Mouse (Mus musculus) activated CD4-positive, CD25-positive, alpha-beta regulatory T cell, adult 4 months (primary cell): Measurements from ENCODE around the gene Bud13. TPM values are rescaled to one million over a fixed set of nuclear protein-coding genes. Genes with fewer than 3 reads are reported as not detected.

Experiments
- ATAC-seq: one replicate; pipeline ENCODE4 v1.8.0; 2017
- polyA plus RNA-seq, 2 experiments: library from polyadenylated mRNA; unstranded; fragments of 100-300 nt; shearing (Covaris generic); gene quantifications; one replicate each; pipeline ENCODE4 v1.2.1; 2017

Gene Bud13
- polyA plus RNA-seq, 2 experiments from 2014 or later, result 15.7 to 16.6 TPM

DNA sequence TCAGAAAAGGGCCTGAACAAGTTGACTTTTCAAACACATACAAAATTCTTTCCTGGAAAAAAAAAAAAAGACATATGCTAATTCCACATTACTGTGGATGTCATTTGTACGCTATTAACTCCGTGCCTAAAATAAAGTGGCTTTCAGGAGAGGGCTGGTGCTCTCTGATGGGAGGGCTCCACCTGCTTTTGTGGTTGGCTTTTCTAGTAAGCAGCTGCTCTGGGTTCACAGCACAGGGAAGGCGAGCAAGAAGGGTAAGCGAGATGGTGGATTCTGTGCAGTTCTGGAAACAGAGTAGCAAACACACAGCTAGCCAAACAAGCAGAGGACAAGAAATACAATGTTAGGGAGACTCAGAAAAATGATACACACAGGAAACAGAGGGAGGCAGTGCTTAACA, 55.6 kb downstream of the Bud13 start:
- no peak for ATAC-seq

DNA sequence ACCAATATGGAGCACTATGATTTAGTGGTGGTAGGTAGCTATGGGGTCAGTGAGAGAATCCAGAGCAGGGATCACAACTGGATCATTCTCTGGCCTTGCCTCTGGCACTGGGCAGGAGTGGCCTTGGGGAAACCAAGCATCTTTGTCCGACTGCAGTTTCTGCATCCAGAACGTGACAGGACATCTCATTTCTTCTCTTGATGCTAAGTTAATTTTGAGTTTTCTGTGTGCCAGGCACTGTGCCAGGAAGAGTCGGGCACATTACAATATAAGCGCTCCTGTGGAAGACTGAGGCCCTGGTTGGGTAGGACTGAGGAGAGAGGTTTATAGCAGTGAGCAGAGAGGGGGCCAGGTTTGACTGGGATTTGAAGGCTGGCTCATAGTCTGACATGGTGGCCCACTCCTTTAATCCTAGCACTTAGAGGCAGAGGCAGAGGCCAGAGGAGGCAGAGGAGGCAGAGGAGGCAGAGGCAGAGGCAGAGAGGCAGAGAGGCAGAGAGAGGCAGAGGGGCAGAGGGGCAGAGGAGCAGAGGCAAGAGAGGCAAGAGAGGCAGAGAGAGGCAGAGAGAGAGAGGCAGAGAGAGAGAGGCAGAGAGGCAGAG, 56.3 kb downstream of the Bud13 start:
- ATAC-seq, result no peak

DNA sequence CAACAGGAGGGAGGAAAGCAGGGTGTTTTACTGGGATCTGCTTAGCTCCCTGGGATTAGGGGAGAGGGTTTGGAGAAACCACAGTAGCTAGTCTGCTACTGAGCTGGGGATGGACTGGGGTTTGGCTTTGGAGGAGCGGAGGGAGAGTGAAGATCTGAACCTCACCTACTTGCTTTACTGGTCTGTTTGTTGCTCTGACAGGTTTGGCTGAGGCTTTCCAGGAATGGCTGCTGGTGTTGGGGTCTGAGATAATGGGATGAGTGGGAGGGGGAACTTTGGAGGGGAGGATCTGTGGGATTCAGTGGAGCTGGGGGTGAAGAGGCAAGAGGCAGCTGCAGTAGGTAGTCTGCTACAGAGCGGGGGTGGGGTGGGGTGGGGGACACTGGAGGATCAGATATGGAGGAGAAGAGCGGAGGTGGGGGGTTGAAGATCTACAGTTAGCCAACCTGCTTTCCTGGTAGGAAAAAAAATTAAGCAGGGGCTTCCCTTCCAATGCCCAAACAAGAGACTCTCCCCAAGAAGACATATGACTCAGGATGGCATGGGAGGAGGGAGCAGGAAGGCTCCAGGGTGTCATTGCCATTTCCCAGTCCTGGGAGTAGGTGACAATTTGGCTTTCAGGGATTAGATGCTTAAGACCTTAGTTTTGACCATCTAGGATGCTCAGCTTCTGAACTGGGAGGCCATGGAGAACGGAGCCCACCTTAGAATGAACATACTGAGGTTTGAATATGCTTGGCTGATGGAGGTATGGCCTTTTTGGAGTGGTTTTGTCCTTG, 63.3 kb downstream of the Bud13 start:
- ATAC-seq, result no peak

Other genes starting within 250 kb of the Bud13 start
- not detected for gene Apoa1, start 54.4 kb upstream of the Bud13 start, polyA plus RNA-seq
- not detected for gene Apoc3, start 47.4 kb upstream of the Bud13 start, polyA plus RNA-seq
- gene Apoa4, start 42.3 kb upstream of the Bud13 start, polyA plus RNA-seq, result not detected
- gene Apoa5, start 14.4 kb upstream of the Bud13 start, polyA plus RNA-seq, result not detected
- 10 to 100 TPM; 32.5 to 40.7 TPM for gene Zpr1, start 9.9 kb upstream of the Bud13 start, polyA plus RNA-seq
- not detected for gene 4931429L15Rik, start 37.0 kb downstream of the Bud13 start, polyA plus RNA-seq